11 mouse cellular contexts compared by ENCODE assay signal in genomic region chr13:98633641-98634484, GRCm38 (mm10). TPM values are rescaled to one million over a fixed set of nuclear protein-coding genes. Genes with fewer than 3 reads are reported as not detected.
DNase-seq lines count a peak whose midpoint lies in the region; ATAC-seq lines count a peak whose summit lies in the region.
"Had no signal": no experiment of that assay in that cellular context is flagged by ENCODE, and none has a peak within 500 bp of the region (broad histone marks: within the 10 kb centered on the region; RNA-seq: fewer than 3 reads in every experiment).

No protein-coding gene starts in this region.

- ATAC-seq in midbrain, embryonic 11.5 days (ENCODE audit: low FRiP score) = no peak
- no peak for ATAC-seq in cerebellum, adult (ENCODE audit: insufficient number of reproducible peaks, low FRiP score, low TSS enrichment)

- H3K4me3 ChIP-seq in midbrain, embryonic 10.5 days = no peak overlapping the region
- no peak overlapping the region for H3K4me3 ChIP-seq in midbrain, embryonic 11.5 days (ENCODE audit: low read depth, low read length)
- H3K4me3 ChIP-seq: neural tube, embryonic 12.5 days had no signal

- H3K9ac ChIP-seq in midbrain, embryonic 11.5 days (ENCODE audit: low read length) = no peak overlapping the region
- H3K9ac ChIP-seq: neural tube, embryonic 12.5 days had no signal

- H3K4me1 ChIP-seq in midbrain, embryonic 10.5 days = peaks cover 13% of the 10 kb centered on the region
- H3K4me1 ChIP-seq in midbrain, embryonic 11.5 days (ENCODE audit: control insufficient read depth, insufficient read depth, low read length) = no peaks in the 10 kb centered on the region

- H3K9me3 ChIP-seq in midbrain, embryonic 10.5 days (replicated peaks) = no peaks in the 10 kb centered on the region
- no peaks in the 10 kb centered on the region for H3K9me3 ChIP-seq in midbrain, embryonic 11.5 days (ENCODE audit: control insufficient read depth, low read length)
- H3K9me3 ChIP-seq: neural tube, embryonic 12.5 days had no signal

- peak; percentile 57 for DNase-seq in embryo, embryonic 10 days (ENCODE audit: low spot score)
- DNase-seq in embryo, embryonic 9.5 days (ENCODE audit: extremely low spot score) = no peak
- DNase-seq in midbrain, embryonic 10.5 days (ENCODE audit: low spot score) = peak; percentile 29
- no peak for DNase-seq in midbrain, embryonic 11.5 days (ENCODE audit: low spot score, missing footprints)
- DNase-seq in kidney, postnatal 10 days = peak; percentile 55
- DNase-seq in right cerebral cortex, postnatal 4 days = peak; percentile 14
- DNase-seq in cerebellum, adult 11-12 months = no peak

- no peaks in the 10 kb centered on the region for H3K36me3 ChIP-seq in midbrain, embryonic 10.5 days
- no peaks in the 10 kb centered on the region for H3K36me3 ChIP-seq in midbrain, embryonic 11.5 days (ENCODE audit: control insufficient read depth, insufficient read depth, low read length)
- H3K36me3 ChIP-seq: neural tube, embryonic 12.5 days had no signal

- 64% methylated on average over 6 of the region's 6 CpGs for WGBS in midbrain, embryonic 10.5 days
- WGBS in midbrain, embryonic 11.5 days = 58% methylated on average over 6 of the region's 6 CpGs

- H3K27ac ChIP-seq in midbrain, embryonic 10.5 days (replicated peaks) = no peak overlapping the region
- H3K27ac ChIP-seq in midbrain, embryonic 11.5 days (ENCODE audit: low read depth, low read length) = no peak overlapping the region
- H3K27ac ChIP-seq: neural tube, embryonic 12.5 days had no signal

- 0 out of 2 replicates have a peak, but pooled peaks cover 20% of the 10 kb centered on the region for H3K27me3 ChIP-seq in midbrain, embryonic 10.5 days (ENCODE audit: low read depth, poor library complexity, severe bottlenecking)
- H3K27me3 ChIP-seq in midbrain, embryonic 11.5 days (ENCODE audit: control insufficient read depth, insufficient read depth, low read length) = no peaks in the 10 kb centered on the region; the same call in 1 of the 2 replicates

- H3K4me2 ChIP-seq in midbrain, embryonic 11.5 days = no peak overlapping the region
- H3K4me2 ChIP-seq: neural tube, embryonic 12.5 days had no signal

RNA-seq across cellular contexts. Expression of gene Tmem174, which starts 3.3 kb away (rescaled TPM):
- 0.05 TPM in 1 of 2 replicates, not detected in the other for polyA plus RNA-seq in midbrain, embryonic 10.5 days (2016; fragmentation: Nextera tagmentation; extraction: Ambion mirVana)
- polyA plus RNA-seq in midbrain, embryonic 11.5 days (2014; fragmentation: Nextera tagmentation; extraction: Ambion mirVana) = not detected in 2 replicates
- polyA plus RNA-seq: heart, embryonic 14.5 days; limb, embryonic 14.5 days; neural tube, embryonic 12.5 days had no signal

Comparison
In these comparisons a context has a peak if more than half of its experiments do, and no peak if none do; other contexts are left out.
1. DNase-seq: peak in embryo, embryonic 10 days (single experiment), midbrain, embryonic 10.5 days (single experiment), kidney, postnatal 10 days (single experiment) and right cerebral cortex, postnatal 4 days (single experiment); none in embryo, embryonic 9.5 days (single experiment), midbrain, embryonic 11.5 days (single experiment) and cerebellum, adult 11-12 months (single experiment).